Mouse (Mus musculus) E14TG2a.4 (cell line): ENCODE results near the gene Ms4a4d.

Source experiments
- CTCF ChIP-seq: conservative IDR thresholded peaks from 2 replicates; pipeline ENCODE4 v1.5.1; 2014; ENCODE audit warnings: low read length
- NANOG ChIP-seq: IDR thresholded peaks from 2 replicates; pipeline ENCODE4 v1.6.1; 2014; ENCODE audit warnings: borderline replicate concordance, low read length, mixed read lengths
- POU5F1 ChIP-seq: IDR thresholded peaks from 2 replicates; pipeline ENCODE4 v1.6.1; 2014; ENCODE audit warnings: low read length, borderline replicate concordance

DNA sequence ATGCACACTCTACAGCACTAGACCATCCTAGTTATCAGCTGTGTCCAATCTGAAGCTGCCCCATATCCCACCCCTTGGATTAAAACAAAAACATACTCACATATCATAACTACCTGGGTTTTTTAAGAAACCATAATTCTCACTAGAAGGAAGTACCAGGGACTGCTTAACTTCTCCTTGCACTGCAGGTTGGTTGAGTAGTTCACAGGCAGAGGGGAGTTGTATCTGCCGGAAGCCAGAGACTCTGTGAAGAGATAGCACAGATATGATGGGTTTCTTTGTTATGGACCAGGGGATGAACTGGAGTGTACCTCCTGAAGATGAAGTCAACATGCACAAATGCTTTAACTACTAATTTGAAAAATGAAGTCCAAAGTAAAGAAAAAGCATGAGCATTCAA, 35.8 kb upstream of the Ms4a4d start:
- TF ChIP-seq CTCF (no peak), POU5F1 (no peak), NANOG (no peak)
